Mouse (Mus musculus): ENCODE data around the gene Slc22a14.

Slc22a14 gene

DNA sequence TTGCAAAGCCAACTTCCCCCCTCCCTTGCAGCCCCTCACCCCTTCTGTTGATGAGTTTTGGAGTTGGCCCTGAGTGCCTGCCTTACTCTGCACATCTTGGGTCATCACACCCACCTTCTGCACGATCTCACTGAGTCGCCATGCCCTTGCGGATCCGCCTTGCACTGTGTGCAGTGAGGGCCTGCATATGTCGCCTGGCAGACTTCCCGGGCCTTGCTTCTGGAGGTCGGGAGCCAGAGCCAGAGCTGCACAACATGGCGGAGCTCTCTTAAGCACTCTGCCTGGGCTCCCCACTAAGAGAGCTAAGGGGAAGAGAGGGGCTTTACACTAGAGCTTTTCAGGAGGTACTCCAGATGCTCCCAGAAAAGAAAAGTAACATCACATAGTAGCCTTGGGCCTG, 220.7 kb downstream of the Slc22a14 start:
- no peak for DNase-seq (ENCODE audit: low spot score in 2 of 2)

DNA sequence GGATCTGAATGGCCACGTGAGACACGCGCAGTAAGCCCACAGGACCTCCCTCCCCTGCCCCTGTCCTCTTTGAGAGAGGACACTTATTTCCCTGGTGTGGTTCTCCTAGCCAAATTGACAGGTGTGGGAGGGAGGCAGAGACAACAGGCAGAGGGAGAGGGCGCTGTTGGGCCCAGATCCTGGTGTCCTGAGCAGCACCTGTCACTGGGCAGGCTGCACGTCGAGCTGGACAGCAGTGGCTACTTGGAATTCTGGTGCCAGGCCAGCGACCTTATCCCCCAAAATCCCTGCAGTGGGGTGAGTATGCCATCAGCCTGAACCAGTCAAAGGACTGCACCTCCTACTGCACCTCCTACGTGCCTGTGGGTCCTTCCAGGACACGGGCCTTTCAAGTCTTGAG, 222.0 kb downstream of the Slc22a14 start:
- DNase-seq (ENCODE audit: low spot score in 2 of 2), result no peak

DNA sequence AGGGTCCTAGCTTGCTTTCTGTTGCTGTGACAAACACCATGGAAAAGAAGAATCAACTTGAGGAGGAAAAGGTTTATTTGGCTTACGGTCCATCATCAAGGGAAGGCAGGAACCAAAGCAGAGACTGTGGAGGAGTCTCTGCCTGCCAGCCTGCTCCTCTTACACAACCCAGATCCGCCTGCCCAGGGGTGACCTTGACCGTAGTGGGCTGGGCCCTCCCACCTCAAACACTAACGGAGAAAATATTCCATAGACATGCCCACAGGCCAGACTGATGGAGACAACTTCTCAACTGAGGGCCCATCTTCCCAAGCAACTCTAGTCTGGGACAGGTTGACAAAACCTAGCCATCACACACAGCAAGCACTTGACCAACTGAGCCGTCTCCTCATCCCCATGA, 223.3 kb downstream of the Slc22a14 start:
- DNase-seq (ENCODE audit: low spot score in 2 of 2), result no peak

DNA sequence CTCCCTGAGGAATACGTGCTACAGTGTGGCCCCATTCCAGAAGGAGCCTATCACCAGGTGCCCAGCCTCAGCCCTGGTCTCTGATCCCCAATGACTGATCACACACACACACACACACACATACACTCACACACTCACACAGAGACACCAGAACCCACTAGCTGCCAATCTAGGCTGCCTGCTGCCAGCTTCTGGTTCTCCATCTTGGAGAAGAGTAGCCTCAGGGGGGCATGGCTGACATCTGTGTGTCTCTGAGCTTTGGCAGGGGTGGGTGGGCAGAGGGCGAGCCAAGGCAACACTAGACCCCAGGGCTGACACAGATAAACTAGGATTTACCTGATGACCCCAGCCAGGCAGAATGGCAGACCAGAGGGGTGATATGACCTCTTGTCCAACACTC, 226.5 kb downstream of the Slc22a14 start:
- no peak for DNase-seq (ENCODE audit: low spot score in 2 of 2)

DNA sequence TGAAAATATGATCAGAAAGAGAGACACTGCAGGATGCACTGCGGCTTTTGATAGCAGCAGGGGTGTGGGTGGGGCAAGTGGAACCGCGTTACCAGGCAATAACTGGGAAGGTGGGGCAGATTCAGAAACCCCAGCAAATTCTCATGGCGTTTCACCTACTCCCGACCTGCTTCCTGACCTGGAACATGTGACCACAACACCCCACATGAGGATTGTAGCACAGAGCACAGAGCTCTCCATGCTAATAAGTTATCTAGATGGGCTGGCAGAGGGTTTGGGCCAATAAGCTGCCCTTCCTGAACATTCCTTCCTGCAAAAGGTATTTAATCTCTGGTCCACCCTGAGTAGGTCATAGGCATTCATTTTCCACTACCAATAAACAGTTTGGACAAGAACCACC, 234.7 kb downstream of the Slc22a14 start:
- no peak for DNase-seq (ENCODE audit: low spot score in 2 of 2)

DNA sequence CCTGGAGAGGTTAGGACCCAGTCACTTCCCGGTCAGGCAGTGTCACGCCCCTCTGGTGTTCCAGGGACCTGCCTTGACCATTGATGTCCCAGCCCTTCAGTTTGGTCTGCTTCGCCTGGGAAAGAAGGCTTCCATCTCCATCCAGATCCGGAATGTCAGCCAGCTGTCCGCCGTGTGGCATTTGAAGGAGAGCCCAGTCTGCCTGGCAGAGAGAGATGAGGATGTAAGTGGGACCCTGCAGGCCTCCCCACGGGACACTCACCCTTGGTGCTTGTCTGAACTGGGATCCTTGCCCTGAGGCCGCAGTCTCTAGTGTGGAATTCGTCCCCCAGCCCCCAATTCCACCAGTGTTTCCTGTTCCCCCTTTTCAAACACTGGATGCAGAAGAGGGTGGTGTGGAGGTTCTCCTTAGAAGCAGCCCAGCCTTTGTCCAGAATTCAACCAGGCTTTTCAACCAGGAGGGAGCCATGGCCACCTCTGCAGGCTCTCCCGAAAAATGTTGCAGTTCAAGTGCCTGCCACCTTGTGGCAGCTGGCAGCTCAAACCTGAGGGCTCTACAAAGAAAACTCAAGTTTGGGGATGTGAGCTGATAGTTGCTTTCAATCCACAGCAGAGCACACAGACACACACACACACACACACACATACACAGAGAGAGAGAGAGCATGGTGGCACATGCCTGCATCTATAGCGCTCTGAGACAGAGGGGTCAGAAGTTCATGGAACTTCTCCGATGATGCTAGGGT, 236.7 kb downstream of the Slc22a14 start:
- DNase-seq (ENCODE audit: low spot score in 2 of 2), result no peak

DNA sequence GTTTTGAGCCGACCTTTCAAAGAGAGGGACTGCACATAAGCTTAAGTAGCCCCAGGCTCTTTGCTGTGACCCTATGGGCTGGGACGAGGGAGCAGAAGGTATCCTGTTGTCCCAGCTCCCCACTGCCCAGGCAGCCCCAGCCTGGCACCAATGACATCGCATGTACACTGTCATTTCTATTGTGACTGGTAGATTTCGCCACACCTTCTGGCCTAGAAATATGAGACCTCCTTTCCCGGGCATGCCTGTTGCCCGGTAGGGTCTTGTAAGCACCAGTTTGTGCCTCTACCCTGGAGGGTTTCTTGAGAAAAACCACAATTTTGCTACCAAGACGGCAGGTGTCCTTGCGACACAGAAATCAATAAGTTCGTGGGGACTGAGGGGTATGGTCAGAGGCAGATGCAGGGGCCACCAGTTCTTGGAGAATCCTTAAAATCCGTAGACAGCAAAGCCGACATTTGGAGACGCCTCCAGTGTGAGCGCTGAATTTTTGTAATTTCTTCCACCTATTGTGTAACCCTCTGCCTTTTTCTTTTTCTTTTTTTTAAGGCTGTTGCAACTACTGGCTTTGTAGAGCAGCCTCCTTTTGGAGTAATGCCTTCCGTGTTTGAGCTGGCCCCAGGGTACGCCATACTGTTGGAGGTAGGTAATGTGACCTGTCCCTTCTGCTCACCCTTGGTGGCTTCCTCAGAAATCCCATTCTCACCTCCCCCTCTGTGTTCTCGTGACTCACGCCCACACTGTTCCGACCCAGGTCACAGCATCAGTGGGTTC, 242.6 kb downstream of the Slc22a14 start:
- DNase-seq (ENCODE audit: low spot score in 2 of 2), result no peak

DNA sequence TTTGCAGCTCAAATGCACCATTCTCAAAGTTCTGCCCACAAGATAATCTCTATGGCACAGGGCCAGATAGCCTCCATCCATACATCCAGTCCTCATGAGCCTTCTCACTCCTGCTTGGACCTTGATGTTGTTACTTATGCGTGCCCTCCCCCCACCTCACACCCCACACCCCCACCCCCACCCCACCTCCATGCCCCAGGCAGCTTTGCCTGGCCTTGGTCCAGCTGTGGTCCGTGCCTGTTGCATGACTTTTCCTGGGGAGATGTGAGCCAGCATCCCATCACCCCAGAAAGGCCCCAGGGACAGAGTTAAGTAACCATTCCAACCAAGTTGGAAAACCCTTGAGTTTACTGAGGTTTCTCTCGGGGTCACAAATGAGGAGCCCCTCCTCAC, 245.2 kb downstream of the Slc22a14 start:
- no peak for DNase-seq (ENCODE audit: low spot score in 2 of 2)

Measured in right cerebral cortex, adult 2 months (tissue).